Mouse (Mus musculus): Measurements from ENCODE around the gene Acod1.

Gene Acod1

GRCm38 (mm10) chr14:103072731-103073130 lies 26.0 kb downstream of the Acod1 start:
- no peak for DNase-seq (ENCODE audit: low spot score in 2 of 2)

DNA sequence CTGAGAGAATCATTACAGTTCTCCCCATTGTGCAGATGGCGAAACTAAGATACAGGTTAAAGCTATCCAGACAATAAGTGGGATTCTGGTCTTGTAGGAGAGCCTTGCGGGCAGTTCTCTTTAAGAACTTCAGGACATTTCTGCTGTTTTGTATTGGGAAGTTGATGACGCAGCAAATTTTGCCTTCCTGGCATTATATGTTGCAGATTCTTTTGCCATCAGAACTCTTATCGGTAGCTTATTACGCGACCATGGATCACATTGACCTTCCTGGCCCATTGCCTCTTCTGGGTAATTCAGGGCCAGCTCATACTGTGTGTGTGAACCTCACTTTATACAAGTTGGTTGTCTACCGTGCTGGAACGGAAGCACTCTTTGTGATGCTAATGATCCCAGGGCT lies 27.0 kb downstream of the Acod1 start:
- no peak for DNase-seq (ENCODE audit: low spot score in 2 of 2)

DNA sequence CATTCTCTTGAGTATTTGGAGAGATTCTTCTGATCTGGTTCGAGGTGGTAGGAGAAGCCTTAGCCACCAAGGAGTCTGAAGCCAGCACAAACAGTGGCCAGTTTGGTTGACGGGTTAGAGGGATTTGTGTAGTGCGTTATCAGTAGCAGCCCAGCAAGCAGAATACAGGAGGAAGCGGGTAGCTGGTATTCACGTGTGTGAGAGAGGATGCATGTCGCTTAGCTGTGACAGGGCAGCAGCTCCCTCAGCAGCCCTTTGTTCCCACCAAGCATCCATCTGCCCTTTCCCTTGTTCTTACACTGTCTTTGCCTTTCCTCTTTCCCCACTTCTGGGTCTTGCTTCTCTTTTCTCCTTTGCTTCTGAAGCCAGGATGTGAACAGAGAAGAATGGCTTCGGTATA lies 28.4 kb downstream of the Acod1 start:
- DNase-seq (ENCODE audit: low spot score in 2 of 2): no peak

DNA sequence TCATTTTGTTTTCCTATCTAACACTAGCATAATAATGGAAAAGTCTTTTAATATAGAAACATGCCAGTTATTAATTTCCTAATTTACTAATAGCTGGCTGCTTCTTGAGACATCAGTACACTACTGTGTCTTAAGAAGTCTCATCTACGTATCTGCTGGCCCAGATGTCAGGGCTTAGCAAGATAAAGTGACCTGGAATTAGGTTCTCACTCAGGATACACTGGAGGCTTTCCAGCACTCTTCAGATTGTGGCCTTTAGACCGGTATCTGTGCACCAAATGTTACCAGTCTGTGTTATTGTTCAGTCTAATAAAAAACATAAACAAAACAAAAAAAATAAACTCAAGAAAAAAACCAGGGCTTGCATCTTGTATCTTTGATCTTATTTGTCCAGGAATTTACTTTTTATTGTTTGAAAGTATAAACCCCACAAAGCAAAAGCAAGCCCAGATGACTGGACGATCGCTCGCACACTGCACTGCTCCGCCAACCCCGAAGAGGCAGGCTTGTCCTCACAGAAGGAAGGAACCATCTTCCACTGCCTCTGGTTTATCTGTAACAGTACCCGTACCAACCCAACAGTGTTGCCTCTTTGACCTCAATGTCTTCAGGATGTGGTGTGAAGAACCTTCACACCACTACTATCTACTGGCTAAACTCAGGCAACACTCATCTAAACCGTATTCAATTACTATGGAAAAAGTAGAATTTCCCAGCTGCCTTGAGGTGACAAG lies 30.7 kb downstream of the Acod1 start:
- DNase-seq (ENCODE audit: low spot score in 2 of 2): no peak

DNA sequence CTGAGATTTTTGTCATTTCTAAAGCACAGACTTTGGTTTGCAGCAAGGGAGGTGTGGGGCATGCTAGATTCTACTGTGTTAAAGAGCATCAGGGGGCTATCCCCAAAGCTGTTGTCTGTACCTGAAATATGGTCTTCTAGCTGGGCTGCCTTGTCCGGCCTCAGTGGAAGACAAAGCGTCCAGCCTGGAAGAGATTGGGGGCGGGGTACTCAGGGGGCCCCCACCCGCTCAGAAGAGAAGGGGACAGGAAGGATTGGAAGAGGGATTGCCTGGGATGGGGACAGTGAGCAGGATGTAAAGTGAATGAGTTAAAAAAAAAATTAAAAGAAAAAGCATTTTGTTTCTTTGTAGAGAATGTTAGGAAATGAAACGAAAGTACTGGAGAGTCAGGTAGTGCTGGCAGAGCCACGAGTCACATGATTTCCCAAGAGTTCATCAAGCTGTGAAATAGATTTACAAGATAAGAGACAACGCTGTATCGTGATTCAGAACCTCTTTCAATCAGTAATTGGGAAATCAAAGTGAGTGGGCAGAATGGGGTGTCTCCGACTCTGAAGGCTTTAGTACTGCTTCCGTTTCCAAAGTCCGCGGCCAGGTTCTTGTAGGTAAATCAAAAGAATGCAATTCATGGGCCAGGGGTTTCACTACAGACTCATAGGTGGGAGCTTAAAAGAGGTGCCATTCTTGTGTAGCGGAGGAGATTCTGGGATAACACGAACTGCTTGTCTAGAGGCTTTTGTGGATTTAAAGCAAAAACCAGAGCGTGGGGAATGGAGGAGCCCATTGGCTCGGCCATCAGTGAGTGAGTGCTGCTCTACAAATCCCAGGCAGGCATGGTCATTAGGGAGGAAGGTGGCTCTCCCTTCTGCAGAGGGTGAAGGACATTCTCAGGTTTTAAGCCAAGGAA lies 31.5 kb downstream of the Acod1 start:
- no peak for DNase-seq (ENCODE audit: low spot score in 2 of 2)

DNA sequence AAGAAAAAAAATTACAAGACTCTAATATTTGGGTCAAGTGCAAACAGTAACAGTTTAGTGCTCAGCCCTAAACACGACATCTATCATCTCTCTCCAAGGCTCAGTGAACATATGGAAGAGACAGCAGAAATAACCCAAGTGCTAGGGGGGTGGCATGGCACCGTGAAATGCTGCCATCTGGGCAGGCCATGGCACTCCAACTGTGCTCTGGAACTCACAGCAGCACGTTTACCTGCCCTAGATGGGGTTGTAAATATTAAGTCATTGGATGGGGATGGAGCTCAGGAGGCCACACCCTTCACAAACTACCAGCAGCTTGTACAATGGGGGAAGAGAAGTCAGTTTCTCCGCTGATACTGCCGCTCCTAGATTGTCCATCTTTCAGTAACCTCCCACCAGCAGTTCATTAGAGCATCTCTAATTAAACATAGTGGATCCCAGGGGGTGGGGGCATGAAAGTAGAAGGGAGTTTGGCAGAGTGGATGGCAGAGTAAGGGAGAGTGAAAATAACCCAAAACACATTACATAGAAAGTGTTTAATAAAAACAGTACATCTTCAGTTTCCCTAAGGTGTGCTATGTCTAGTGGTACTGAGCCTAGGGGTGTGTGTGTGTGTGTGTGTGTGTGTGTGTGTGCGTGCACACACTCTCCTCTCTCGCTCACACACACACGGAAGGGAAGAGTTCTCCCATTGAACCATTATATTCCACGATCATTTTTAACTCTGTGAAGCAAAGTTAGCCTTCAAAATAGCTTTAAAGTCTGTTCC lies 32.6 kb downstream of the Acod1 start:
- DNase-seq (ENCODE audit: low spot score in 2 of 2): peak in 1 of 2 experiments; percentile 44

DNA sequence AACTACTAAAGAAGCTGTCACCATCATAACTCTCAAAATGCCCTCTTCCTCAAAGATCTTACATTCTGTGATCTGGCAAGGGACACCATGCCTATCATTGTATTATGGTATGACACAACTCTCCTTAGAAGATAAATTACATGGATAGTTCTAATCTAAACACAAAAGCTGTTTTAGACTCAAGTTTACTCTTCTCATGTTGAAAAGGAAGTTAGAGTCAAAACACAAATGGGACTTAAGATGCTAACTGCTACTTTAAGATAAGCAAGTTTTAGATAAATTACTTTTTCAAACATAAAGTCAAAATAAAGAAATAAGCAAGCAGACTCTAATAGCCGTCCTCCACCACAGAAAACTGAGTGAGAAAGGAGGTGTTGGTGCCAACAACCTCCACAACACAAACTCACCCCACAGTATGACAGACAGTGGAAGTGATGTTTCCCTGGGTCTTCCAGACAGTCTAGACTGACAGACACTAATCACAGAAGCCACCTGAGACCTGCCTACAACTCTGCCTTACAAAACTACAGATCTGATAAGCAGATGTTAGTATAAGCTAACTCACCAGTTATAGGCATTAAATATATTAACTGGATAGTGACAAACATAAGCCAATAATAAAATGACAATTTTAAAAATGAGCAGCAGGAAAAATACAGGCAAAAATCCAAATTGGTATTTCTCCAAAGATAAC lies 39.2 kb downstream of the Acod1 start:
- no peak for DNase-seq (ENCODE audit: low spot score in 2 of 2)

DNA sequence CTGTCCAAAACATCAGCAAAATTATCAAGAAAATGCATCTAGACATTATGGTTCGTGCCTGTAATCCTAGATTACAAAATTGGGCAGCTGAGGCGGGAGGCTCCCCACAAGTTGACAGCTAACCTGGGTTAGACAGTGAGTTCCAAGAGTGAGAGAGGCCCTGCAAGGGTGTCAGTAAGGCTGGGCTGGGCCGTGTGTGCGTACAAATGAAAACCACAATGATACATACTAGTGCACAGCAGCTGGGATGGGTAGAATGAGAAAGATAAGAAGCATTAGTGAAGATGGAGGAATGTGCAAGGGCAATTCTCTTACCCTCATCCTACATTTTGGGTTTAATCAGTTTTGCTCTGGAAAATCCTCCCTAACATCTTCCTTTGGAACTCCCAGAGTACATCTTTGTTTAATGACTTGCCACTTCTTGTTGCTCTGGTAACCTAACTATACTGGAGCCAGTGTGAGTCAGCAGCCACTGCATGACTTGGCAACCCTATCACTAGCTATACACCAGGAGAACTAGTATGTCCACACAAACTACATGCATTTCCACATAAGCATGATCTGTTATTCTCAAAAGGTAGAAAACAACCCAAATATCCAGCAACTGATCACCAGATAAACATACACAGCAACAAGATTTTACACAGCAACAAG lies 40.0 kb downstream of the Acod1 start:
- DNase-seq (ENCODE audit: low spot score in 2 of 2): no peak

DNA sequence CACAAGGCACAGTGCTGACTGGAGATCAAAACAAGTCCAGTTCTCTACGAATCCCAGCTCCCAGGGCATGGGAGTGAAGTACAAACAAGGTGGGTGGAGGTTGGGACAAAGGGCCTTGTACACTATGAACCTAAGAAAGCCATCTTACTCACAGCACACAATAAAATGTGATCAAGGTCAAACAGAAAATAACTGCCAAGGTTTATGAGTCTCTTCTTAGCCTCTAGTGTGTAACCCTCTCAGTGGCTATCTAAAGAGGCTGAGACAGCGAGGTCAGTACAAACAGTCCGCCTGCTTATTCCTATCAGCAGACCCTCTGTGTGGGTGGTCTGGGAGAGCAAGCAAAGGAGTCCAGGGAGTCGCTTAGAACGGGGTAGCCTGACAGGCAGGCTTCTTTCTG lies 41.1 kb downstream of the Acod1 start:
- no peak for DNase-seq (ENCODE audit: low spot score in 2 of 2)

- no peak for DNase-seq (ENCODE audit: low spot score in 2 of 2)
Observed at GRCm38 (mm10) chr14:103088624-103089023, 41.8 kb downstream of the Acod1 start.

- DNase-seq (ENCODE audit: low spot score in 2 of 2): no peak
Observed at GRCm38 (mm10) chr14:103093236-103093635, 46.5 kb downstream of the Acod1 start.

- no peak for DNase-seq (ENCODE audit: low spot score in 2 of 2)
Observed at GRCm38 (mm10) chr14:103093670-103094069, 46.9 kb downstream of the Acod1 start.

DNA sequence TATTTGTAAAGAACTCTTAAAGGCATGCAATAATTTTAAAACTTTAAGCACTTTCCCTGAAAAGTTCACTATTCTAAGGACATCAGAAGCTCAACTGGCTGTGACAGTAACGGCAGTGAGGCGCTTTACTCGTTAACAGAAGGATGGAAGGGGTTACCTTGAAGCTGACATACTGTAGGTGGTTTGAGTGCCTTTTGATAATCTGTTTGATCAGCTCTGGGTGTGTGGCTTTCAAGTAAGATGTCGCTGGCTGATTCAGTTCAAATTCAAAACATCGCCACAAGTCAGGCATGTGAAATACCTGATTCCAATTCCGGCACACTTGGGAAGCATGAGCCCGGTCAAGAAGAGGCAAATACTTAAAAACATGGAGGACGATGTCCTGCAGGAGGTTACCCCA lies 48.3 kb downstream of the Acod1 start:
- no peak for DNase-seq (ENCODE audit: low spot score in 2 of 2)

- DNase-seq (ENCODE audit: low spot score in 2 of 2): no peak
Observed at GRCm38 (mm10) chr14:103095826-103096225, 49.0 kb downstream of the Acod1 start.

DNA sequence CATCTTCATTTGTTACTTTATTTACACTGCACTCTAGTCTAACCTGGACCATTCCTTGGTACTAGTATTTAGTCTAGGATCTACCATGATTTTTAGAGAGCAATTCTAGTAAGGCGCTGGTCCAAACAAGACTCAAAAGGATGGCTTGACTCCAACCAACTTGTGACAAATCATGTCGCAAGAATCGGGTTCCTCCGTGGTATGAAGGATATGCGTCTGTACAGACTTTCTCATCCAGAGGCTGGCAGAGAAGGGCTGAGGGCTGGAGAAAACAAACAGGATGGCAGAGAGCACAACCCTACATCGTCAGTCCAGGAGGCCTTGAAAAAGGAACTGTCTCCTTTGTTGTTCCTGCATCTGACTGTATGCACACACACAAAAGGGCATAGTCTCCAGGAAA lies 49.8 kb downstream of the Acod1 start:
- no peak for DNase-seq (ENCODE audit: low spot score in 2 of 2)

DNA sequence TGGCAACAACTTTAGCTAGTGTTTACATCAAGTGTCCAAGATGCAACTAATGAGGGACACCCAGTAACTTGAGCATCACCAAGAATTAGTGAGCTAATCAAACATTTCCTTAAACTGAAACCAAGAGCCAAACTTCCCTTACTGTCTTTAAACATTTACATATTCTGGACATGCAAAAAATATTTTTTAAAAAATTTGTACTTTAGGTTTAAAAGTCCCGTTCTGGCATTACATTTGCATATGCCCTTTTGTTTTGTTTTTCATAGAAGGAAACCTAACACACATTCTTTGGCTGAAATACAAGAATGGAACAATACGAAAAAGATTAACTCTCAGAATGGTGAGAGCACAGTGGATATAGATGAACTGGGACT lies 51.4 kb downstream of the Acod1 start:
- no peak for DNase-seq (ENCODE audit: low spot score in 2 of 2)

- peak; percentile 60 to 74 for DNase-seq (ENCODE audit: low spot score in 2 of 2)
Observed at GRCm38 (mm10) chr14:103098587-103099235, 51.9 kb downstream of the Acod1 start.

GRCm38 (mm10) chr14:103099238-103099933 lies 52.6 kb downstream of the Acod1 start, which contains the start of gene Fbxl3:
Gene Fbxl3 (minus strand): TSS chr14:103099566.
- DNase-seq (ENCODE audit: low spot score in 2 of 2): peak; percentile 78 to 81

- DNase-seq (ENCODE audit: low spot score in 2 of 2): no peak
Observed at GRCm38 (mm10) chr14:103100296-103100695, 53.5 kb downstream of the Acod1 start.

DNA sequence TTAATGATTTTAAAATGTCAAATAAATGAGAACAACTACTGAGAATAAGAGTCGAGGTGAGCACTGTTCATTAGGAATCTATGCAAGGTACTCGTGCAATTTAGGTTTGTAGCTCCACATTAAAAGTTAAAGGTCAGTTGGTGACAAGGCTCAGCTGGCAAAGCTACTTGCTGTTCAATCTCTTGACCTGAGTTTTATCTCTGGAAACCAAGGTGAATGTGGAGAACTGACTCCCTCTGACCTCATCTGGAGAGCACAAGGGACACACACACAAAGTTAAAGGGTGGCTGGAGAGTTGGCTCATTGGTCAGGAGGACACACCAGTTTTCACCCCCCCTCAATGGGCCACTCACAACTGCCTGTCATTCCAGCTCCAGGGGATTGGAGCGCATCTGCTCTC lies 54.4 kb downstream of the Acod1 start:
- DNase-seq (ENCODE audit: low spot score in 2 of 2): no peak

Data from right cerebral cortex, postnatal 36 days (tissue).